Comparison of ENCODE assay signal across 8 mouse cellular contexts in genomic region chr4:99941655-99942414, GRCm38 (mm10). TPM values are rescaled to one million over a fixed set of nuclear protein-coding genes. Genes with fewer than 3 reads are reported as not detected.
A peak's percentile ranks its signal among the peaks of the same experiment; 100 is the strongest.
DNase-seq lines count a peak whose midpoint lies in the region; ATAC-seq and TF ChIP-seq lines count a peak whose summit lies in the region.

No protein-coding gene starts in this region.

- H3K79me2 ChIP-seq in heart, adult 2 months (replicated peaks; ENCODE audit: control insufficient read depth, insufficient read depth, low read length): 0 out of 2 replicates have a peak, but pooled peaks cover 2% of the 10 kb centered on the region

- H3K4me3 ChIP-seq in heart, adult 2 months: no peak overlapping the region
- no peak overlapping the region for H3K4me3 ChIP-seq in heart, embryonic 12.5 days
- no peak overlapping the region for H3K4me3 ChIP-seq in G1E (ENCODE audit: low read depth, low read length)
- H3K4me3 ChIP-seq in liver, embryonic 11.5 days (ENCODE audit: low read depth, low read length): no peak overlapping the region

- ATAC-seq in heart, embryonic 12.5 days (ENCODE audit: insufficient number of reproducible peaks, low FRiP score): no peak
- peak; percentile 69 for ATAC-seq in G1E (ENCODE audit: extremely low read depth, insufficient number of reproducible peaks, low FRiP score, poor library complexity, severe bottlenecking)
- ATAC-seq in liver, embryonic 11.5 days (replicated peaks; ENCODE audit: low FRiP score): no peak

- peak; percentile 59 for TF ChIP-seq CTCF in heart, adult 2 months (IDR thresholded peaks at IDR 0.05)
- TF ChIP-seq CTCF in G1E (IDR thresholded peaks at IDR 0.05; ENCODE audit: low read depth, low read length): no peak

- DNase-seq in heart, adult 2 months: peak; percentile 43 to 65
- peak; percentile 16 for DNase-seq in G1E (ENCODE audit: low spot score)
- peak; percentile 40 for DNase-seq in gastrocnemius, postnatal 14 days
- peak; percentile 26 for DNase-seq in liver, embryonic 11.5 days (ENCODE audit: low spot score)
- no peak for DNase-seq in T-cell, adult 2 months (ENCODE audit: low spot score)
- no peak for DNase-seq in urinary bladder, adult 2 months (ENCODE audit: low spot score)
- DNase-seq in spleen, adult 18-20 months: no peak

- TF ChIP-seq POLR2A in heart, adult 2 months (IDR thresholded peaks at IDR 0.05; ENCODE audit: insufficient read depth, low read depth, low read length): no peak

- H3K27me3 ChIP-seq in heart, adult 2 months (ENCODE audit: control insufficient read depth, insufficient read depth, low read length): no peaks in the 10 kb centered on the region
- no peaks in the 10 kb centered on the region for H3K27me3 ChIP-seq in heart, embryonic 12.5 days (replicated peaks)
- no peaks in the 10 kb centered on the region for H3K27me3 ChIP-seq in G1E (ENCODE audit: insufficient read depth, low read length)
- no peaks in the 10 kb centered on the region for H3K27me3 ChIP-seq in liver, embryonic 11.5 days (replicated peaks; ENCODE audit: control insufficient read depth, insufficient read depth, low read length)

- intact Hi-C loops in heart, adult 2 months (cut with DNase I): no loop called here
- intact Hi-C loops in gastrocnemius, postnatal 14 days (cut with DNase I; ENCODE audit: low total_unique reads): loop anchor here (10.0 kb wide), 1 partner anchor 593 kb away; no protein-coding TSS in a partner anchor

- 52% methylated on average over 10 of the region's 10 CpGs for WGBS in heart, adult 2 months
- 54% methylated on average over 10 of the region's 10 CpGs for WGBS in heart, embryonic 12.5 days
- 67% methylated on average over 10 of the region's 10 CpGs for WGBS in liver, embryonic 11.5 days

- TF ChIP-seq EP300 in heart, adult 2 months (IDR thresholded peaks at IDR 0.05; ENCODE audit: insufficient read depth, low read depth, low read length): 0 out of 2 replicates have a peak, but pooled peaks have one; percentile 25

- H3K4me1 ChIP-seq in heart, adult 2 months (ENCODE audit: control insufficient read depth, insufficient read depth, low read length): peaks cover 11% of the 10 kb centered on the region
- peaks cover 50% of the 10 kb centered on the region for H3K4me1 ChIP-seq in heart, embryonic 12.5 days (replicated peaks)
- peaks cover 67% of the 10 kb centered on the region for H3K4me1 ChIP-seq in G1E (ENCODE audit: insufficient read depth, low read depth, low read length)
- H3K4me1 ChIP-seq in liver, embryonic 11.5 days (replicated peaks; ENCODE audit: control insufficient read depth, insufficient read depth, low read length): no peaks in the 10 kb centered on the region; the same call in 1 of the 2 replicates

- H3K9ac ChIP-seq in heart, adult 2 months (ENCODE audit: low read depth, low read length): no peak overlapping the region
- no peak overlapping the region for H3K9ac ChIP-seq in heart, embryonic 12.5 days
- no peak overlapping the region for H3K9ac ChIP-seq in liver, embryonic 11.5 days (ENCODE audit: low read depth, low read length)

- H3K27ac ChIP-seq in heart, adult 2 months: peak overlapping the region; percentile 15
- H3K27ac ChIP-seq in heart, embryonic 12.5 days (ENCODE audit: poor library complexity, severe bottlenecking): no peak overlapping the region
- no peak overlapping the region for H3K27ac ChIP-seq in liver, embryonic 11.5 days (ENCODE audit: low read depth, low read length)

- H3K4me2 ChIP-seq in heart, embryonic 12.5 days: no peak overlapping the region
- no peak overlapping the region for H3K4me2 ChIP-seq in liver, embryonic 11.5 days

- no peaks in the 10 kb centered on the region for H3K36me3 ChIP-seq in heart, adult 2 months (ENCODE audit: control insufficient read depth, insufficient read depth, low read length)
- peaks cover 13% of the 10 kb centered on the region for H3K36me3 ChIP-seq in heart, embryonic 12.5 days
- H3K36me3 ChIP-seq in G1E (replicated peaks): peaks cover 97% of the 10 kb centered on the region
- H3K36me3 ChIP-seq in liver, embryonic 11.5 days (ENCODE audit: control insufficient read depth, insufficient read depth, low read length): 0 out of 2 replicates have a peak, but pooled peaks cover 3% of the 10 kb centered on the region

- H3K9me3 ChIP-seq in heart, embryonic 12.5 days (replicated peaks): no peaks in the 10 kb centered on the region
- H3K9me3 ChIP-seq in G1E (replicated peaks): no peaks in the 10 kb centered on the region
- no peaks in the 10 kb centered on the region for H3K9me3 ChIP-seq in liver, embryonic 11.5 days (ENCODE audit: control insufficient read depth, low read length)

RNA-seq across cellular contexts. Expression of gene Itgb3bp, which starts 12.2 kb away (rescaled TPM):
- 1 to 10 TPM; 4.9 to 5.0 TPM for total RNA-seq in heart, adult 2 months (2021)
- 0.86 and 1.1 TPM in 2 replicates for polyA plus RNA-seq in heart, adult 2 months (2012; rRNA removed)
- 42.6 and 43.0 TPM in 2 replicates for polyA plus RNA-seq in heart, embryonic 12.5 days (2016; fragmentation: Nextera tagmentation; extraction: Ambion mirVana)
- total RNA-seq in G1E (2014; fragmentation: Nextera tagmentation) (39.7 and 40.4 TPM in 2 replicates), G1E (2017) (21.3 and 23.2 TPM in 2 replicates)
- 0.79 and 1.1 TPM in 2 replicates for polyA plus RNA-seq in G1E (2012)
- 1 to 10 TPM; 4.1 TPM for total RNA-seq in gastrocnemius, postnatal 14 days (2021)
- 35.7 and 39.0 TPM in 2 replicates for polyA plus RNA-seq in liver, embryonic 11.5 days (2014; fragmentation: Nextera tagmentation; extraction: Ambion mirVana)
- 6.2 and 7.3 TPM in 2 replicates for polyA plus RNA-seq in urinary bladder, adult 2 months (2012; rRNA removed)

RNA-seq across cellular contexts. Expression of gene Pgm1, which starts 12.6 kb away (rescaled TPM):
- total RNA-seq in heart, adult 2 months (2021): 100 to 1,000 TPM; 203 to 234 TPM
- polyA plus RNA-seq in heart, adult 2 months (2012; rRNA removed): 157 and 238 TPM in 2 replicates
- 247 and 258 TPM in 2 replicates for polyA plus RNA-seq in heart, embryonic 12.5 days (2016; fragmentation: Nextera tagmentation; extraction: Ambion mirVana)
- total RNA-seq in G1E (2014; fragmentation: Nextera tagmentation): 44.8 and 47.2 TPM in 2 replicates
- 102 and 113 TPM in 2 replicates for total RNA-seq in G1E (2017)
- 57.4 and 66.8 TPM in 2 replicates for polyA plus RNA-seq in G1E (2012)
- total RNA-seq in gastrocnemius, postnatal 14 days (2021): 100 to 1,000 TPM; 889 to 917 TPM
- 105 and 117 TPM in 2 replicates for polyA plus RNA-seq in liver, embryonic 11.5 days (2014; fragmentation: Nextera tagmentation; extraction: Ambion mirVana)
- 53.3 and 54.5 TPM in 2 replicates for polyA plus RNA-seq in urinary bladder, adult 2 months (2012; rRNA removed)

Comparison
In these comparisons a context has a peak if more than half of its experiments do, and no peak if none do; other contexts are left out.
1. DNase-seq: peak in heart, adult 2 months (2 of 2), G1E (single experiment), gastrocnemius, postnatal 14 days (single experiment) and liver, embryonic 11.5 days (single experiment); none in T-cell, adult 2 months (single experiment), urinary bladder, adult 2 months (single experiment) and spleen, adult 18-20 months (0 of 2).